Mouse (Mus musculus) WW6 (cell line): ENCODE measurements around the gene Tssk1.

Experiments
- DNase-seq: peaks from one replicate; pipeline ENCODE4 v3.0.0-alpha.2; 2013; ENCODE audit warnings: low read depth, low spot score

Gene Tssk1

GRCm38 (mm10) chr16:17945081-17945831, 51.2 kb downstream of the Tssk1 start:
- no peak for DNase-seq
